In the genomic region with DNA sequence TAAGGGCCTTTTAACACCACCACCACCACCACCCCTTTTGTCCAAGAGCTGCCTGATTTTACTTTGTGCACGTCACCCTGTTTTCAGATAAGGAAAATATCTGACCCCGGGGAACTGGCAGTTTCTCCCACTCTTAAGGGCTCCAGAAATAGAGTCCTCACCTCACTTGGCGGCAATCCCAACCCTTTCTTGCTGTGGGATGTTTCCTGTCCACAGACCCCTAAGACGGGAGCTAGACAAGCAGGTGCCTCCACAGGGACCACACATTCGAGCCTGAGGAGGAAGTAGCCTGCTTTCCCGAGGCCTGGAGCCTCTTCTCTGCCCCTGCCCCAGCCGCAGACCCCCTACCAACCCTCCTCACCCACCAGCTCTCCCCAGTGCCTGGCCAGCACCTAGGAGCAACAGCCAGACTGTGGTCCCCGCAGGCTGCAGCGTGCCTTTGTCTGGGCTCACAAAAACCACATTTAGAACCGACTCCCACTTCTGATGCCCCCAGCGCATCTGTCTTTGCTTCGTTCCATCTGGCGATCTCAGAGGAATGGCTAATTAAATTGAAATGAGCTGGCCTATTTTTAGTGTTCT, we compare ENCODE assay signal across 8 mouse cellular contexts. TPM values are rescaled to one million over a fixed set of nuclear protein-coding genes. Genes with fewer than 3 reads are reported as not detected.
DNase-seq lines count a peak whose midpoint lies in the region; ATAC-seq lines count a peak whose summit lies in the region.

No protein-coding gene starts in this region.

- DNase-seq in MN1 (ENCODE audit: low spot score), result peak; percentile 49
- peak; percentile 35 for DNase-seq in embryonic facial prominence, embryonic 10.5 days (ENCODE audit: low spot score)
- DNase-seq in left cerebral cortex, postnatal 10 days (ENCODE audit: extremely low spot score in 1 of 2, low spot score in 2 of 2), result peak; percentile 59
- DNase-seq in telencephalon, adult 2 months (ENCODE audit: low read depth, low spot score), result peak; percentile 81
- no peak for DNase-seq in kidney, adult 11 months
- no peak for DNase-seq in urinary bladder, postnatal 4 days (ENCODE audit: low spot score in 2 of 2)

- H3K27ac ChIP-seq in embryonic facial prominence, embryonic 10.5 days (replicated peaks), result peak overlapping the region; percentile 70
- H3K27ac ChIP-seq in heart, embryonic 16.5 days (ENCODE audit: low read length), result peak overlapping the region; percentile 93
- no peak overlapping the region for H3K27ac ChIP-seq in kidney, embryonic 14.5 days (ENCODE audit: low read depth, low read length)

- H3K4me3 ChIP-seq in embryonic facial prominence, embryonic 10.5 days, result no peak overlapping the region
- no peak overlapping the region for H3K4me3 ChIP-seq in heart, embryonic 16.5 days (ENCODE audit: low read length)
- H3K4me3 ChIP-seq in kidney, embryonic 14.5 days (ENCODE audit: low read length), result no peak overlapping the region

- 0 out of 2 replicates have a peak, but pooled peaks cover 11% of the 10 kb centered on the region for H3K27me3 ChIP-seq in embryonic facial prominence, embryonic 10.5 days (replicated peaks; ENCODE audit: low read depth, poor library complexity, severe bottlenecking)
- H3K27me3 ChIP-seq in heart, embryonic 16.5 days (ENCODE audit: control insufficient read depth, insufficient read depth, low read length), result no peaks in the 10 kb centered on the region
- no peaks in the 10 kb centered on the region; the same call in 1 of the 2 replicates for H3K27me3 ChIP-seq in kidney, embryonic 14.5 days (ENCODE audit: control insufficient read depth, insufficient read depth, low read length)

- H3K9me3 ChIP-seq in embryonic facial prominence, embryonic 10.5 days, result no peaks in the 10 kb centered on the region
- no peaks in the 10 kb centered on the region for H3K9me3 ChIP-seq in heart, embryonic 16.5 days (replicated peaks; ENCODE audit: control insufficient read depth, low read length)
- H3K9me3 ChIP-seq in kidney, embryonic 14.5 days (ENCODE audit: control insufficient read depth, low read length), result no peaks in the 10 kb centered on the region

- H3K4me1 ChIP-seq in embryonic facial prominence, embryonic 10.5 days, result peaks cover 19% of the 10 kb centered on the region
- H3K4me1 ChIP-seq in heart, embryonic 16.5 days (ENCODE audit: control insufficient read depth, insufficient read depth, low read length), result peaks cover 40% of the 10 kb centered on the region
- H3K4me1 ChIP-seq in kidney, embryonic 14.5 days (ENCODE audit: control insufficient read depth, insufficient read depth, low read length), result 0 out of 2 replicates have a peak, but pooled peaks cover 9% of the 10 kb centered on the region

- peak; percentile 71 for ATAC-seq in heart, embryonic 16.5 days (replicated peaks; ENCODE audit: extremely low read depth, insufficient read depth, low FRiP score)
- ATAC-seq in kidney, embryonic 14.5 days (ENCODE audit: low FRiP score, low TSS enrichment), result no peak

- peak overlapping the region; percentile 46 for H3K9ac ChIP-seq in heart, embryonic 16.5 days (ENCODE audit: low read length)
- H3K9ac ChIP-seq in kidney, embryonic 14.5 days (ENCODE audit: low read depth, low read length), result no peak overlapping the region

- no peaks in the 10 kb centered on the region for H3K36me3 ChIP-seq in embryonic facial prominence, embryonic 10.5 days (replicated peaks)
- H3K36me3 ChIP-seq in heart, embryonic 16.5 days (ENCODE audit: control insufficient read depth, insufficient read depth), result no peaks in the 10 kb centered on the region
- H3K36me3 ChIP-seq in kidney, embryonic 14.5 days (ENCODE audit: control insufficient read depth, insufficient read depth, low read length), result no peaks in the 10 kb centered on the region

- intact Hi-C loops in left cerebral cortex, postnatal 10 days (cut with DNase I), result loop anchor here (5.0 kb wide), 2 partner anchors 131 to 146 kb away; a partner anchor contains a TSS

- 64% methylated on average over 13 of the region's 13 CpGs for WGBS in embryonic facial prominence, embryonic 10.5 days
- WGBS in heart, embryonic 16.5 days, result 15% methylated on average over 13 of the region's 13 CpGs
- 63% methylated on average over 13 of the region's 13 CpGs for WGBS in kidney, embryonic 14.5 days

- peak overlapping the region; percentile 25; the same call in 1 of the 2 replicates for H3K4me2 ChIP-seq in heart, embryonic 16.5 days (ENCODE audit: low read depth, low read length)
- H3K4me2 ChIP-seq in kidney, embryonic 14.5 days (replicated peaks; ENCODE audit: low read depth, low read length), result no peak overlapping the region

RNA-seq across cellular contexts. Expression of a gene that starts 18.9 kb away (rescaled TPM):
- 44.4 and 45.4 TPM in 2 replicates for polyA plus RNA-seq in embryonic facial prominence, embryonic 10.5 days (2016; fragmentation: Nextera tagmentation; extraction: Ambion mirVana)
- 61.4 and 66.8 TPM in 2 replicates for polyA plus RNA-seq in heart, embryonic 16.5 days (2015; fragmentation: Nextera tagmentation; extraction: Ambion mirVana)
- 10 to 100 TPM; 26.8 to 31.1 TPM for total RNA-seq in left cerebral cortex, postnatal 10 days (2021)
- 59.9 and 62.8 TPM in 2 replicates for polyA plus RNA-seq in kidney, embryonic 14.5 days (2014; fragmentation: Nextera tagmentation; extraction: Ambion mirVana)

RNA-seq across cellular contexts. Expression of a gene that starts 21.6 kb away (rescaled TPM):
- 8.7 and 9.7 TPM in 2 replicates for polyA plus RNA-seq in embryonic facial prominence, embryonic 10.5 days (2016; fragmentation: Nextera tagmentation; extraction: Ambion mirVana)
- 1.8 and 2.1 TPM in 2 replicates for polyA plus RNA-seq in heart, embryonic 16.5 days (2015; fragmentation: Nextera tagmentation; extraction: Ambion mirVana)
- 10 to 100 TPM in 1 of 2 experiments, 1 to 10 TPM in 1; 9.9 to 11.3 TPM for total RNA-seq in left cerebral cortex, postnatal 10 days (2021)
- 6.0 and 6.3 TPM in 2 replicates for polyA plus RNA-seq in kidney, embryonic 14.5 days (2014; fragmentation: Nextera tagmentation; extraction: Ambion mirVana)

RNA-seq across cellular contexts. Expression of a gene that starts 36.5 kb away (rescaled TPM):
- polyA plus RNA-seq in embryonic facial prominence, embryonic 10.5 days (2016; fragmentation: Nextera tagmentation; extraction: Ambion mirVana), result 66.9 and 70.3 TPM in 2 replicates
- polyA plus RNA-seq in heart, embryonic 16.5 days (2015; fragmentation: Nextera tagmentation; extraction: Ambion mirVana), result 48.1 and 50.1 TPM in 2 replicates
- 10 to 100 TPM; 37.9 to 39.6 TPM for total RNA-seq in left cerebral cortex, postnatal 10 days (2021)
- 51.7 and 67.9 TPM in 2 replicates for polyA plus RNA-seq in kidney, embryonic 14.5 days (2014; fragmentation: Nextera tagmentation; extraction: Ambion mirVana)

Comparison
In these comparisons a context has a peak if more than half of its experiments do, and no peak if none do; other contexts are left out.
1. DNase-seq: peak in MN1 (single experiment), embryonic facial prominence, embryonic 10.5 days (single experiment), left cerebral cortex, postnatal 10 days (2 of 2) and telencephalon, adult 2 months (single experiment); none in kidney, adult 11 months (single experiment) and urinary bladder, postnatal 4 days (0 of 2).